Mouse (Mus musculus) embryo, embryonic 11 days (tissue): Measurements from ENCODE around the gene Otol1.

Experiments
- DNase-seq: peaks from one replicate; pipeline ENCODE4 v3.0.0-alpha.2; 2015

Gene Otol1

DNA sequence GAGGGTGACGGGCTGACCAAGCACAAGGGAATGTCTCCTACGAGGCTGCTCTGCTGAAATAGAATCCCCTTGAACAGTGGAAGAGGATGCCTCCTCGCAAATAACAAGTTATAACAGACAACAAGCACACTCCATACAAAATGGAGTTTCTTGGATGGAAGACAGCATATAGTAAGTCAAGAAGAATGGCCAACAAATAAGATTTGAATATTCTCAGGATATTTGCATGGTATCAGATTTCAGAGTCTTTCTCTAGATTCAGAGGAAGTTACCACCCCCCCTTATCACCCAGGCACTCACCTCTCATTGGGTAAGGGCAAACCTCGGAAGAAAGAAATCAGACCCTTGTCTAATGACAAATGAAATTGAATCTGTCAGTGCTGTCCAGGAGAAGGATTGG is at the start of gene Otol1:
Gene Otol1, plus strand, starts transcription at position 301 of the 400 bp plus-strand sequence.
- DNase-seq, result no peak

DNA sequence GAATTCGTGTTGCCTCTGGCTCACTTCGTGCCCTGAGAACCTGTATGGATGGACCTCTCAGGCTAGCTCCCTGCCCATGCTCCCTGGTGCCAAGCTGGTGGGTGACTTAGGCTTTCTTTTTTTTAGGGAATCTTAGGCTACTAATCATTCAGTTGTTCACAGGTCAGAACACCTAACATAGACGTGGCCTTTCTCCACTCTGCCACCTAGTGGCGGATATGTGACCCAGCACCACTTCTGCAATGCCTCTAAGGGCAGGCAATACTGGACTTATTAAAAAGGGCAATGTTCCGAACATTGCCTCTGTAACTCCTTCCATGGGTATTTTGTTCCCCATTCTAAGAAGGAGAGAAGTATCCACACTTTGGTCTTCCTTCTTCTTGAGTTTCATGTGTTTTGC is 45.2 kb upstream of the Otol1 start:
- DNase-seq, result peak; percentile 49

DNA sequence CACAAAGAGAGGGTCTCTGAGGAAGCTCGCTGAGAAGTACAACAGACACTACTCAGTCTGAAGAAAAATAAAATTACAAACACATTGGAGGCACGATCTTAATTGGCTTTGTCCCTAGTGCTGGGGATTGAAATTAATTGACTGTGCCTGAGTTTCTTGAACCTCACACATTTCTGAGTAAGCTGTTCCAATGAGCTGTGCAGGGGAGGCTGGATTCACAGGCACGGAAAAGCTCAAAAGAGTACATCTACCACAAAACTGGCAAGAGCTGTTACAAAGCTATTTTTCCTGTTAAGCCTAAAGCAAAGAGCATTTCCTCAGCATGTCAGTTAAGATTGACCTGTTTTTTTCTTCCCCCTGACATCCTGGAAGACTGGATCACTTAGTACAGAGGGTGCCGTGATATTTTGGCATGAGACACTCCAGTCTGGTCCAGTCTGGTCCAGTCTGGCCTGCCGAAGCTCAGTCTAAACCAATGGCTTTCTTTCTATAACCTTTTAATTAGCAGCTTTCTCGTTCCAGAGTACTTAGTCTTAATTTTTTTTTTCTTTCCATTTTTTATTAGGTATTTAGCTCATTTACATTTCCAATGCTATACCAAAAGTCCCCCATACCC is 35.8 kb upstream of the Otol1 start:
- no peak for DNase-seq

DNA sequence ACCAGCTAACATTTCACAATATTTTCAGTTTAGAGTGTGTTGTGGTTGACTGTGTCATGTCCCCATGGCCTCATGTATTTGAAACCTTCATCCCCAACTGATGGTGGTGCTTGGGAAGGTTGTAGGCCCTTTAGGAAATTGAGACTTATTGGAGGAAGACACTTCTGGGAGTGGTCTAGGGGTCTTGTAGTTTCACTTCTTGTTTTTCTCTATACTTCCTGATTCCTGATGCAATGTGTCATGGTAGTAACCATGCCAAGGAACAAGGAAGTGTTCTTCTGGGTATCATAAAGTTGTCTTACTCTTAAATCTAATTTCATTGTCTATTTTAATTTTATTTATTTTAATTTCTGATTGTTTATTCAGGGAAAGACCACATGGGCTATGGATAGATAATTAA is 29.3 kb upstream of the Otol1 start:
- no peak for DNase-seq

DNA sequence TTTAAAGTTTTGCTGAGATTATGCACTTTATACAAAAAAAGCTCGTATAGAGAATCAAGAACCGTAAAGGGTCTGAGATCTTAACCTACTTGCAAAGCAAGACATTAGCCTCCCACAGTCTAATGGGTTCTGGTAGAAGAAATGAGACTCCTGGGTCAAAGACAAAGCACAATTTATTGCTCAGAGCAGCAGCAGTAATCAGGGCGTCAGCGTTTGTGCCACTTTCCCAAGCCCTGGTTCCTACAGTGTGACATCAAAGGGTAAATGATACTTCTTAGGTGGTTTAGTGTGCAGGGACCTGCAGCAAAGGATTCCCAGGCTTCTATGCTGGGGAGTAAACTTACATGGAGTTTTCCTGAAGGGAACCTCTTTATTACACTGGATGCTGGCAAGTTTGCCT is 13.6 kb upstream of the Otol1 start:
- DNase-seq, result no peak

DNA sequence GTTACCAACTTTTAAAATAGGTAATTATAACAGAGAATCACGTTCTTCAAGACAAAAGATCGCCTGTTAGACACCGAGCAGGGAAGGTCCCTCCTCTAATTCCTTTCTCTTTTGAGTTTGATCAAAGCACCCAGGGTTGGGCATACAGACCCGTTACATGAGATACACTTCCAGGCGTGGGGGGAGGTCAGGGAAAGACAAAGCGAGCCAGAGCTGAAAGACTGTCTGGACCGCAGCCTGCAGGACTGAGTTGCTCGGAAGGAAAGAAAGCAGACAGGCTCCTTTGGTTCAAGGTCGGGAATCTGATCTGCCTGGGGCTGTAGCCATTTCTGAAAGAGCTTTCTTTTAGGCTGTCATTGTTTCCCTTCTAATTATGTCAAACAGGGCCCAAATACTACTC is 5.9 kb upstream of the Otol1 start:
- DNase-seq, result peak; percentile 29

DNA sequence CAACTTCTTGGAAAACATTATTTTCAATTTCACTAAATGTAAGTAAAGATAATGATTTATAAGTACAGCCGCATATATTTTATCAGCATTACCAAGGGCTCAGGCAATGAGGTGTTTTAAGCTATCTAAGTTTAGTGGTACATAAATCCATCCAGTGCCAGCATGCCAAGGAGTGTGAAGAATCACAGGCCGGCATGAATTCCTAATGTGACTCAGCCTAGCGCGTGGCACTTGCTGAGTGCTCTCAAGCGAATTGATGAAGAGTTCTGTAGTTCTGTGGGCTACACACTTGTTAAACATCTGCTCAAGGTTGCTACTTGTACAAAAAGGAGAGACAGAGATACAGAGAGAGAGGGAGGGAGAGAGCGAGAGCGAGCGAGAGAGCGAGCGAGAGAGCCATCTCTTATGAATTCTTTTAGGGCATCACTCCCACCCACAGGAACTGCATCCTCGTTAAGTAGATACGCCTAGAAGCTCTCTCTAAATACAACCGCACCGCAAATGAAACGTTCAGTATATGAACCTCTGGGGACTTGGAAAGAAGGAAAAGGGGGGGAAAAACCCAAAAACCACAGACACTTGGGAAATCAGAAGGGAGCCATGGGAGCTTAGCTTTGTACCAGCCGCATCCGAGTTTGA is 4.2 kb upstream of the Otol1 start:
- no peak for DNase-seq

DNA sequence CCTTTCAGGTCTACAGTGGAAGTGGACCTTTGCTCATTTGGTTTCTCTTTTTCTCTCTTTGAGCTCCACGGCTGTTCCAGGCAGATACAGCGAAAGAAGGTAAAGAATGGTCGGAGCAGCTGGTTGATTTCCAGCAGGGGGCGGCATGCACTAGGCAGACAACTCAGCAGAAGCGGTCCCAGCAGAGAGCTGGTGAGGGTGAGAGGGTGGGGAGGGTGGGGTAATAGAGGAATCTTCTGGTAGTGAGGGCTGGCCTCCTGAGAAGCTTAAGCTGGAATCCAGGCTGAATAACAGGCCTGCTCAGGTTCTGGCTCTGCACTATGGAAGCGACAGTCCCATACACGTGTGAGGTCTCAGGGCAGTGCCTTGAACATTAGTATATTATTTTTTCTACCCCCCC is 3.5 kb upstream of the Otol1 start:
- DNase-seq, result peak; percentile 63

DNA sequence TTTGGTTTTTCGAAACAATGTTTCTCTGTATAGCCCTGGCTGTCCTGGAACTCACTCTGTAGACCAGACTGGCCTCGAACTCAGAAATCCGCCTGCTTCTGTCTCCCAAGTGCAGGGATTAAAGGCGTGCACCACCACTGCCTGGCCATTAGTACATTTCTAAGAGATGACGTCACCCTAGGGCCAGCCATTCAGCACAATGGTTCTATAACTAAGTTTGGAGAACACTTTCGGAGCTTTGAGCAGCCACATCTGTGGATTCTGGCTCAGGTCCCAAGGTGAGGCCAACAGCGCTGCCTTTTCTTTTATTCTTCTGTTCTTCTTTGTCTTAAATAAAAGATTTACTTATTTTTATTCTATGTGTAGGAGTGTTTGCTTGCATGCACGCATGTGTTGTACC is 3.0 kb upstream of the Otol1 start:
- DNase-seq, result no peak

DNA sequence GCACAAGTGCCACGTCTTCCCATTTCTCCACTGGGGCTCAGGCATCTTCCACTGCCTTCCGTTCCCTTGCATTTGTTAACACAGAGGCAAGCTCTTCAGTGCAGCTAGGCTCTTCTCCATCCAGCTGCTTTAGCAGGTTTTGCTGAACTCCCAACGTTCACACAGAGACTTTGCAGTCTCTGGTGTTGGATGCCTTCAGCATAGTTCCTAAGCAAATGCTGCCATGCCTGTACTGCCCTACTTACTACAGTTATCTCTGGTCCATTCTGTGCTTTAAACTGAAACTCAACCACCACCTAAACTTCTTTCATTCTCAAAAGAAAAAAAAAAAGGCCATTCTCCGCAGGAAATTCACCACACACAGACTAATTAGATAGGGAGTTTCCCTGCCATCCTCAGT is 5.2 kb downstream of the Otol1 start:
- DNase-seq, result no peak

DNA sequence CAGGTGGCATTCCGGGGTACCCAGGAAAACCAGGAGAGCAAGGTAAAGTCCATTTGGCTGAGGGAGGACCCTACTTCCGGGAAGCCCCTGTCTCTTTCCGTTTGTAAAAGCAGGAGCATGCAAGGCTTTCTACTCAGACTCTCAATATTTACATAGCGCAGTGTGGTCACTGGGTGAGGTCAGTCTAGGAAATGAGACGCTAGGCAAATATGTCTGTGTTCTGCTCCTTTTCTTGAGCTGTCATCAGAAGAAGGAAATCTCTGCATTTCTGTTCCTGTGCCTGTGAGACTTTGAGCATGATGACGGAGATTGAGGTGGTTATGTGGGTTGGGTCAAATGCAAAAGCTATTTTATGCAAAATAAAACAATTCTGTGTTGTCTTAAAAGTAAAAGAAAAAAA is 19.2 kb downstream of the Otol1 start:
- no peak for DNase-seq

DNA sequence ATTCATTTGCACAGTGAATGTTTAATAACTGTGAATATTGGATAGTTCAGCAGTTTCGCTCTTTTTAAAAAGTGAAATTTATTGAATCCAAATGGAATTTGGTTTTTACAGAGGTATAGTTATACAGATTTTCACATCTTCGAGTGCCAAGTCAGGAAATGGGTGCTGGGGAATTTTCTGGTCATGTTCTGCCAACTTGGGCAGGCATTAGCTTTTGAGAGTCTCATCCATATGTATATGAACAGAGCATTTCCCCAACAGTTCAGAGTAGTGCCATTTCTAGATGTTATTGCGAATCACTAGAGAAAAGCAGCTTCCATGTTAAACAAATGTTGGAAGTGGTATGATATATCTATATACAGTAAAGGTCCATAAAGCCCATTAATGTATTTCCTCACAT is 21.8 kb downstream of the Otol1 start:
- no peak for DNase-seq

DNA sequence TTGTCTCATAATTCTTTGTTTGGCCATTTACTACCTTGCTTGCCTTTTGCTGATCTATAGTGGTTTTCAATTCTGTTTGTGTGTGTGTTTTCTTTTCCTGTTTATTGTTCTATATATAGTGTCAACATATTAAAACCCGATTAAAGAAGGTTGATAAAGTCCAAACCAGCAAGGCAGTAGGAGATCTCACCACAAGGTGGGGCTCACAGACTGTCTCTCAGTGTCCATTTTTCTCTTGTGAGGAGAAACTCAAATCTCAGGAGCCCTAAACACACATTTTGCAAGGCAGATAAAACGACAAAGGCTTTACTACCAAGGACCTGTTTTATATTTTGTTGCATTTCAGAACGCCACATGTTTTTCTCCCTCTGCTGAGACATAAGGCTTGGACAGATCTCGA is 28.2 kb downstream of the Otol1 start:
- peak; percentile 35 for DNase-seq
